Mouse (Mus musculus): ENCODE measurements around the gene Itpr1.

Itpr1 gene

DNA sequence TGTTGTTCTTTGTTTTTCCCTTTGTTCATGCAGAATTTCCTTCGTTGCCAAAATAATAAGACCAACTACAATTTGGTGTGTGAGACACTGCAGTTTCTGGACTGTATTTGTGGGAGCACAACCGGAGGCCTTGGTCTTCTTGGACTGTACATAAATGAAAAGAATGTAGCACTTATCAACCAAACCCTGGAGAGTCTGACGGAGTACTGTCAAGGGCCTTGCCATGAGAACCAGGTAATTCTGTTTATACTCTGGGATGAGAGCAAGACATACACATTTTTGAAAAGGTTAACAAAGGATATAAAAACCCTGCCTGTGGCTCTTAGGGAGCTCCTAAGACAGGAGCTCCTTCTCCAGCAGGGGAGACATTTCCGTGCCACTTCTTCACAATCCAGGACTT, 268.3 kb downstream of the Itpr1 start:
- no peak for DNase-seq

- no peak for DNase-seq
Observed at GRCm38 (mm10) chr6:108482464-108482863, 269.6 kb downstream of the Itpr1 start.

DNA sequence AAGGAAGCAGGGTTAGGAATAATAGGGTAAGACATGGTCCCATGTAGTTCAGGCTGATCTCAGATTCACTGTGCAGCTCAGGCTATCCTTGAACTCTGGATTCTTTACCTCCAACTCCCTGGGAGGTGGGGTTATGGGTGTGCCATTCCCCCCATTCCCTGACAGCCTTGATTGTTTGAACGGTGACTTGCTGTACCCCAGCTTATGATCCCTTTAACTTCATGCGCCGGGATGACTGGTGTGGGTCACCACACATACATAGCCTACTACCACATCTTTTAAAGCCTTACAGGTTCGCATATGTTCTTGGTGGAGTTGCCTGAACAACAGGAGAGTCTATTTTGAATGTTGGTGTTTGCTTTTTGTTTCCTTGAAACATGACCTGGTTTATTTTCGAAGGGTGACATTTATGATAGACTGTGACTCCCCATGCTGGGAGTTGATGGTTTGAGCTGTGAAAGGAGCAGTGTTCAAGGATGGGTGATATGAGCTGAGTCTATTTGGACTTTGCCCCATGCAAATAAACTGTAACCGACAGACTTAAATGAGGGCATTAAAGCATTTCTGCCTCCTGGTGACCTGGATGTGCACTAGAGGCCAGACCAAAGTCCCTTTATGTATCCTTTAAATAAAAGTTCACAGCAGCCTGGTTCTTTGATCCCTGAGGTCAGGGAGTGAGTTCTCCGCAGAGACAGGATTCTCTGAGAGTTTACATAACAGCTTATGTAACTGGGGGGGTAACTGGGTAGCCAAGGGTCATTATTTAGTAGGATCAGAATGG, 273.5 kb downstream of the Itpr1 start:
- DNase-seq = no peak

DNA sequence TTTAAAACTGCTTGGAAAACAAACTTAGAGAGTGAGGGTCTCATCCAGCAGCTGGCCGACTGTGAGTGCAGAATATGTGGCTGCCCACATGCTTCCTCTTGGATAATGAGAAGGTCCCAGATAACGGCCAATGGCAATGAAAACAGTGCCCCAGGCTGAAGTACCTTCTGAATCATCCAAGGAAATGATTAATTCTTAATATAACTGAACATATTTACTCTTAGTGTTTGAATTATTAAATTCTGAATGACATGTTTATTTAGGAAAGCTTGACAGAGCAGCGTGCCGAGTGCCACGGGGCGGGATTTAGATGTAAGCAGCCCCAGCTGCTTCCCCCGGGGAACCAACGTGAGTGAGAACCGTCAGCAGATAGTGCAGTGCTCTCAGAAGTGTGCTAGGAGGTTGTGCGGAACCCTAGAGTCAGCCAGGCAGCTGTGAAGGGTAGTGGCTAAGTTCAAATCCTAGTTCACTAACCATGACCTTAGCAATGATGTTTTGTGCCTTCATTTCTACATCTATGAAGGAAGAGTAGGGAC, 274.5 kb downstream of the Itpr1 start:
- peak; percentile 29 for DNase-seq

GRCm38 (mm10) chr6:108488250-108488649, 275.4 kb downstream of the Itpr1 start:
- no peak for DNase-seq

GRCm38 (mm10) chr6:108491969-108492368, 279.1 kb downstream of the Itpr1 start:
- no peak for DNase-seq

DNA sequence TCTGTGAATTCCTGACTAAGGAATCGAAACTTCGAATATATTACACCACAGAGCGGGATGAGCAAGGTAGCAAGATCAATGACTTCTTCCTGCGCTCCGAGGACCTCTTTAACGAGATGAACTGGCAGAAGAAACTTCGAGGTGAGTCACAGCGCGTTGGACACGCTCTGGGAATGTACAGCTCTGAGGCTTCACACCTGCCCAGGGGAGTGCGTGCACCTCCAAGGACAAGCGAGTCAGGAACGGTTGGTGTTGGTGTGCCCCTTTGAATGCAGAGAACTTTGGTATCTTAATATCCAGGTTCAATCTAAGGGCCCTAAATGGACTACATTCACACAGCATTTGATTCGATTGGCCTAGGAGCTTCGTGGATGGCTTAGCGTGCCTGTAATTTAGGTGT, 280.9 kb downstream of the Itpr1 start:
- DNase-seq = no peak

DNA sequence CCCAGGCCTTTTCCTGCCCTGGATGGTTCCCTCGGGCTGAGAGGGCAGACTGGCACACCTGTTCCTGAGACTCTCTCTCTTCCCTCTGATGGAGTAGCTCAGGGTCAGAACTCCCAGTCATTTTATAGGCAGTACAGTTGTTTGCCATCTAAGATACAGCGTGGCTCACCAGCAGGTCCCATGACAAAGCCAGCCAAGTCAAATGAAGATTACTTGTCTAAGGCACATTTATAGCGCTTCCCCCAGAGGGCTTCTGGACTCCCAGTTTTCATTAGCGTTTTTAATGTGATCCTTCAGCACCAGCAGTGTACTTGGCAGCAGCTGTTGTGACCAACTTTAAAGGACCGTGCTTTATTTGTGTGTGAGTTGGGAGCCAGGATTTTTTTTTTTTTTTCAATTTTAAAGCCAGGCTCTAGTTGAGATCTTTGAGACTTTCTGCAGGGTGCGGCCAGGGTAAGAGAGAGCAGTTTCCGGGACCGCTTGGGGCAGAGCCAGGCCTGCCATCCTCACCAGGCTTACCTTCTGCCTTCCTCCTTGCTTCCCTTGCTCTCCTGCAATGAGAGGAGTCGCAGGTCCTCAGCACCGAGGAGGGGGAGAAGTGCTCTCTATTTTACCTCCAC, 281.4 kb downstream of the Itpr1 start:
- no peak for DNase-seq

GRCm38 (mm10) chr6:108494994-108495393, 282.1 kb downstream of the Itpr1 start:
- DNase-seq = no peak

GRCm38 (mm10) chr6:108498070-108498469, 285.2 kb downstream of the Itpr1 start:
- DNase-seq = no peak

- DNase-seq = no peak
Observed at GRCm38 (mm10) chr6:108503651-108504050, 290.8 kb downstream of the Itpr1 start.

DNA sequence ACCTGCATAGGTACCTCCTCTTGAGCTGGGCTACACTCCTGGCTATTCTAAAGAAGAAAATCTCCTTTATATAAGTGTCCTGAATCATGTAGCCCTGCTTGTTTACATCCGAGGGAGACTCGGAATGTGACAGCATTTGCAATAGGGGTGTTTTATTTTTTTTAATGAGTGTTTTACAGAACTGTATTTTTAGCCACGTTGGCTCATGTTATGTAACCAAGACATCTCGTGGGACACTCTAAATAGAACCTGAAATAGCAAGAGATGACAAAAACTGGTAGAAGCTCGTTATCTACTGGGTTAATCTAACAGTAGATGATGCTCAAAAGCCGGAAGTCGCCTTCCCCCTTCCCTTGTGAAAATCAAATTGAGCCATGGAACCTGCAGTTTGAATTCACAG, 291.8 kb downstream of the Itpr1 start:
- DNase-seq = no peak

- no peak for DNase-seq
Observed at GRCm38 (mm10) chr6:108506161-108506560, 293.3 kb downstream of the Itpr1 start.

GRCm38 (mm10) chr6:108507337-108507736, 294.4 kb downstream of the Itpr1 start:
- no peak for DNase-seq

DNA sequence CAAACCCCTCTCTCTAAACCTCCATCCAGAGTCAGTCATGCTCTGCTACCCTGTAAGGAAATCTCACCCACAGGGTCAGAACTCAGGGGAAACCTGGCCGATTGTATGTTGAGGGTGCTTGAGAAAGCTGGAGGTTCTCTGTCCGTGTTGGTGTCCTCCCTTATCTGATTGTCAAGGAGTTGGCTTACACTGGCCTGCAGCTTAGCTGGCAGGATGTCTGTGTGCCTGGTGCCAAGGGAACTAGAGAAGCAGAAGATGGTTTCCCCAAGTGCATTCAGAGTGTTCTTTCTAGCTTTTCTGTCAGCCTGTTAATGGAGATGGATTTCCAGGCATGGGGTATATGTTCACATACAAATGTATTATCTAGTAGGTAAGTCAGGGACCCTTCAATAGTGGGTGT, 296.4 kb downstream of the Itpr1 start:
- DNase-seq = no peak

DNA sequence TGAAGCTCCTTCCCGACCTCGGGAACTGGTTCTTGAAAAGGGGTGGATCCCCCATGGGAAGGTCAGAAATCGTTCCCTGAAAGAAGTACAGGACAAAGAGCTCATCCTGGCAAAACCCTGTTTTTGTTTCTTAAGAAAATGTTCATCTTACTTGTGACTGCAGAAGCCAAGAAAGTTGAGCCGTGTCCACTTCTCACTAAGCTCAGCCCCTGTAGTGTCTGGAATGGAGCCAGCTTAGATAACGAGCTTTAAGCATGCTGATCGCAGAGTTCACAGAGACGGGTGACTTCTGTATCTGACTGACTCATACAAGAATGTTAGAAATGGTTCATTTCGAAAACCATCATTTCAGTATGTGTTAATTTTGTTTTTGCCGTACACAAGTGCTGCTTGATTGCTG, 297.2 kb downstream of the Itpr1 start:
- no peak for DNase-seq

GRCm38 (mm10) chr6:108512097-108512496, 299.2 kb downstream of the Itpr1 start:
- DNase-seq = no peak

DNA sequence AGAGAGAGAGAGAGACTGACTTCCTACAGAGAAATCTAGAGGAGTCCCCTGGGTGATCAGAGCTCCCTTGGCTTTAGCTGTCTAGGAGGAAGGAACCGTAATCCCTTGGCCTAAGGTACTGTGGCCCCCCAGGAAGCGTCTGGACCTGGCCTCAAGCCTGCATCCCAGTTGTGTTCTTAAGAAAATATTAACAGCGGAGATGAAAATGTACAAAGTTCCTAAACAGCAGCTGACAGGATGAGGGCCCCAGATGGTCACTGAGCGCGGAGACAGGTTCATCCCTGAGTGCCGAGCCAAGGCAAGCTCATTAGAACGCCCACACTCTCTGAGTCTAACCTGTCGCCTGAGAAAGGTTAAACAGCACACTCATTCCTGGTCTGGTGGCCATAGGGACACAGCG, 300.1 kb downstream of the Itpr1 start:
- no peak for DNase-seq

GRCm38 (mm10) chr6:108516248-108516647, 303.4 kb downstream of the Itpr1 start:
- no peak for DNase-seq

- no peak for DNase-seq
Observed at GRCm38 (mm10) chr6:108517241-108517981, 304.5 kb downstream of the Itpr1 start.

- DNase-seq = no peak
Observed at GRCm38 (mm10) chr6:108517986-108518385, 305.1 kb downstream of the Itpr1 start.

DNA sequence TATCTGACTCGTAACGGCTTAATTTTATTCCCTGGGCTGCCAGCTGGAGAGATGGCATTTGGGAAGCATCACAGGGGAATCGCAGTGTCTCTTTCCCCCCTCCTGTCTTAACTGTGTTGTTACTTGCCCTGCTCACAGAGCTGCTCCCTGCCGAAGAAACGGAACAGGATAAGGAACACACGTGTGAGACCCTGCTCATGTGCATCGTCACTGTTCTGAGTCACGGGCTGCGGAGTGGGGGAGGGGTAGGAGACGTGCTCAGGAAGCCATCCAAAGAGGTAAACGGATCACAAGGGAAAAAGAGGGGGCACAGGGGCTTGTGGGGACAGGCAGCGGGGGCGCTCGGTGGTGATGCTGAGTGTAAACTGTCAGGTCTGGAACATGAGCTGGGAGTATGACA, 305.7 kb downstream of the Itpr1 start:
- no peak for DNase-seq

DNA sequence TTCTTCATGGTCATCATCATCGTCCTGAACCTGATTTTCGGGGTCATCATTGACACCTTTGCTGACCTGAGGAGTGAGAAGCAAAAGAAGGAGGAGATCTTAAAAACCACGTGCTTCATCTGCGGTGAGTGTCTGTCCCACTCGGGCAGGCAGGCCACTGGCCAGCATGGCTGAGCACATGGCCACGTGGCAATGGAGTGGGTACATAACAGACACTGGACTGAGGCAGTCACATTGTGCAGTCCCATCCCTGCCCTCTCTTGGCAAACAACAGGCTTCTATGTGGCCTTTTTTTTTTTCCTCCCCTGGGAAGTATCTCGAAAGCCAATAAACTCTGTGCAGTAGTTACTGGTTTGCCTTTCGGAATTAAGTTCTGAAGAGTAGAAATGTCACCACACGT, 306.4 kb downstream of the Itpr1 start:
- no peak for DNase-seq
